12 mouse cellular contexts compared by ENCODE assay signal in the genomic region with DNA sequence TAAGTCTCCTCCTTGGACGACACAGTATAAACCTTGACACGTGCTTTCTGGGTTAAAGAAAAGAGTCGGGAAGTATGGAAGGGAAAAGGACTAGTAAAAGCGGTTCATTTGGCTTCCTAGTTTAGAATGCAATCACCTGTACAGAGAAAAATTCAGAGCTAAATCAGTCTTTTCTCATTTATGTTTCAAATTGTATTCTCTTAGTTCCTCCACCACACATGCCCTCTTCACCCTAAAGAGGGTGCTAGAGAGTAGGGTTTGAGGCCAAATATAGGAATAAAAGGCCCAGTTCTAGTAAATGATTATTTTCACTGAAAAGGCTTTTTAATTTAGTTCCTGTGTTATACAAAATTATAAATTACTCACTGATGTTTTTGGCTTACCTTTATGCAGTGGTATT. TPM values are rescaled to one million over a fixed set of nuclear protein-coding genes. Genes with fewer than 3 reads are reported as not detected.
DNase-seq lines count a peak whose midpoint lies in the region; ATAC-seq and TF ChIP-seq lines count a peak whose summit lies in the region.
"Had no signal": no experiment of that assay in that cellular context is flagged by ENCODE, and none has a peak within 500 bp of the region (broad histone marks: within the 10 kb centered on the region; RNA-seq: fewer than 3 reads in every experiment).

No protein-coding gene starts in this region.

- no peak overlapping the region for H3K4me2 ChIP-seq in liver, postnatal 0 days (ENCODE audit: low read depth, low read length)
- H3K4me2 ChIP-seq in liver, embryonic 12.5 days: no peak overlapping the region
- no peak overlapping the region for H3K4me2 ChIP-seq in CH12.LX (ENCODE audit: insufficient read depth, low read depth, poor library complexity, severe bottlenecking)
- H3K4me2 ChIP-seq: hindbrain, embryonic 13.5 days; limb, embryonic 15.5 days had no signal

- no peak for TF ChIP-seq EP300 in liver, postnatal 0 days (IDR thresholded peaks at IDR 0.05; ENCODE audit: low read depth)
- no peak for TF ChIP-seq EP300 in CH12.LX (IDR thresholded peaks at IDR 0.05; ENCODE audit: low read length)

- no peak overlapping the region for H3K9ac ChIP-seq in liver, postnatal 0 days (replicated peaks)
- H3K9ac ChIP-seq in liver, embryonic 12.5 days: no peak overlapping the region
- H3K9ac ChIP-seq in CH12.LX (ENCODE audit: insufficient read depth, low read depth): no peak overlapping the region
- H3K9ac ChIP-seq: hindbrain, embryonic 13.5 days; limb, embryonic 15.5 days had no signal

- no peak overlapping the region for H3K4me3 ChIP-seq in liver, postnatal 0 days (ENCODE audit: low read depth, low read length)
- no peak overlapping the region for H3K4me3 ChIP-seq in liver, embryonic 12.5 days
- no peak overlapping the region for H3K4me3 ChIP-seq in CH12.LX (replicated peaks in 1 of 3; ENCODE audit: low read depth in 2 of 3, low read length in 2 of 3, poor library complexity in 1 of 3)
- H3K4me3 ChIP-seq: hindbrain, embryonic 13.5 days; limb, embryonic 15.5 days had no signal

- 59% methylated on average over 4 of the region's 4 CpGs for WGBS in liver, postnatal 0 days (ENCODE audit: insufficient replicate concordance)
- 54% methylated on average over 4 of the region's 4 CpGs for WGBS in liver, embryonic 12.5 days (ENCODE audit: insufficient replicate concordance)

- DNase-seq in embryo, embryonic 10.5 days (ENCODE audit: low spot score): peak; percentile 28
- DNase-seq in embryo, embryonic 11 days: no peak
- no peak for DNase-seq in liver, postnatal 0 days
- DNase-seq in CH12.LX (ENCODE audit: extremely low read depth): peak; percentile 34
- DNase-seq in urinary bladder, postnatal 10 days (ENCODE audit: low spot score): no peak
- no peak for DNase-seq in cerebellum, postnatal 25 days
- DNase-seq: gastrocnemius, postnatal 25 days had no signal

- H3K79me2 ChIP-seq in CH12.LX (replicated peaks; ENCODE audit: control insufficient read depth, extremely low read depth, insufficient read depth, poor library complexity, severe bottlenecking): no peaks in the 10 kb centered on the region

- no peaks in the 10 kb centered on the region for H3K4me1 ChIP-seq in liver, postnatal 0 days (ENCODE audit: insufficient read depth)
- H3K4me1 ChIP-seq in liver, embryonic 12.5 days: no peaks in the 10 kb centered on the region
- no peaks in the 10 kb centered on the region for H3K4me1 ChIP-seq in CH12.LX (ENCODE audit: control insufficient read depth in 1 of 2, insufficient read depth in 2 of 2)
- H3K4me1 ChIP-seq: hindbrain, embryonic 13.5 days; limb, embryonic 15.5 days had no signal

- in situ Hi-C loops in CH12.LX (cut with MboI; ENCODE audit: low pct_ligation_motif_present, low pct_unique_long_range_greater_than_20kb, low sequenced_read_pairs): loop anchor here (25.0 kb wide), 1 partner anchor 1781 kb away; the partner anchor contains the start of gene Styk1

- H3K27ac ChIP-seq in liver, postnatal 0 days (ENCODE audit: low read depth): no peak overlapping the region
- no peak overlapping the region for H3K27ac ChIP-seq in liver, embryonic 12.5 days
- no peak overlapping the region for H3K27ac ChIP-seq in CH12.LX (ENCODE audit: insufficient read depth, low read depth)
- H3K27ac ChIP-seq: hindbrain, embryonic 13.5 days; limb, embryonic 15.5 days had no signal

- H3K27me3 ChIP-seq in liver, postnatal 0 days (ENCODE audit: insufficient read depth, low read length): no peaks in the 10 kb centered on the region
- H3K27me3 ChIP-seq in liver, embryonic 12.5 days (replicated peaks): no peaks in the 10 kb centered on the region
- no peaks in the 10 kb centered on the region for H3K27me3 ChIP-seq in CH12.LX (replicated peaks)
- H3K27me3 ChIP-seq: hindbrain, embryonic 13.5 days; limb, embryonic 15.5 days had no signal

- ATAC-seq in liver, postnatal 0 days: no peak
- no peak for ATAC-seq in liver, embryonic 12.5 days
- ATAC-seq in megakaryocyte, adult 5-6 weeks (ENCODE audit: poor library complexity, severe bottlenecking): peak; percentile 73

- TF ChIP-seq CTCF in liver, postnatal 0 days (IDR thresholded peaks at IDR 0.05; ENCODE audit: low read depth): peak; percentile 58
- TF ChIP-seq CTCF in CH12.LX (conservative IDR thresholded peaks at IDR 0.05 in 1 of 2, IDR thresholded peaks at IDR 0.05 in 1 of 2; ENCODE audit: low read depth in 2 of 2, low read length in 2 of 2): peak; percentile 29 to 69; a peak in 3 of 4 replicates

- no peaks in the 10 kb centered on the region for H3K36me3 ChIP-seq in liver, postnatal 0 days (replicated peaks; ENCODE audit: insufficient read depth, low read length)
- H3K36me3 ChIP-seq in liver, embryonic 12.5 days: no peaks in the 10 kb centered on the region
- H3K36me3 ChIP-seq in CH12.LX (replicated peaks in 1 of 2; ENCODE audit: control insufficient read depth in 1 of 2, insufficient read depth in 1 of 2, low read length in 1 of 2): no peaks in the 10 kb centered on the region
- H3K36me3 ChIP-seq: hindbrain, embryonic 13.5 days; limb, embryonic 15.5 days had no signal

- no peak for TF ChIP-seq POLR2A in CH12.LX (IDR thresholded peaks at IDR 0.05; ENCODE audit: low read depth, low read length)

- dilution Hi-C loops in CH12.LX (cut with MboI; ENCODE audit: extremely low pct_ligation_motif_present, extremely low pct_unique_long_range_greater_than_20kb, low sequenced_read_pairs): no loop called here

- no peaks in the 10 kb centered on the region for H3K9me3 ChIP-seq in liver, postnatal 0 days (ENCODE audit: low read length)
- no peaks in the 10 kb centered on the region for H3K9me3 ChIP-seq in liver, embryonic 12.5 days (replicated peaks)
- no peaks in the 10 kb centered on the region for H3K9me3 ChIP-seq in CH12.LX (replicated peaks; ENCODE audit: low read length)
- H3K9me3 ChIP-seq: hindbrain, embryonic 13.5 days; limb, embryonic 15.5 days had no signal

- TF ChIP-seq RAD21 in CH12.LX (IDR thresholded peaks at IDR 0.05; ENCODE audit: low read depth, low read length): peak; percentile 79

TF ChIP-seq in CH12.LX, 34 proteins besides CTCF, POLR2A, EP300 and RAD21:
- TF ChIP-seq ZMIZ1 (IDR thresholded peaks at IDR 0.05; ENCODE audit: low read depth, low read length) (no peak), SMC3 (IDR thresholded peaks at IDR 0.05; ENCODE audit: low read depth, low read length) (peak; percentile 46)

RNA-seq across cellular contexts. Expression of gene Klre1, which starts 3.6 kb away (rescaled TPM):
- polyA plus RNA-seq in liver, postnatal 0 days (2015; fragmentation: Nextera tagmentation; extraction: Ambion mirVana): 0.45 and 0.60 TPM in 2 replicates
- polyA plus RNA-seq in liver, embryonic 12.5 days (2016; fragmentation: Nextera tagmentation; extraction: Ambion mirVana): not detected in 2 replicates
- total RNA-seq in CH12.LX (2012; rRNA removed) (not detected in 2 replicates), CH12.LX (2014; rRNA removed) (not detected in 2 replicates)
- polyA plus RNA-seq in CH12.LX (2012; ENCODE audit: insufficient read length, low read depth): not detected in 2 replicates
- total RNA-seq in megakaryocyte, adult 5-6 weeks (2015): 3.9 and 7.2 TPM in 2 replicates
- total RNA-seq in megakaryocyte, adult 5-6 weeks (2017): 4.1 and 8.3 TPM in 2 replicates
- total RNA-seq: gastrocnemius, postnatal 25 days had no signal
- polyA plus RNA-seq: limb, embryonic 15.5 days had no signal

RNA-seq across cellular contexts. Expression of gene Klrd1, which starts 10.3 kb away (rescaled TPM):
- 2.1 and 2.7 TPM in 2 replicates for polyA plus RNA-seq in liver, postnatal 0 days (2015; fragmentation: Nextera tagmentation; extraction: Ambion mirVana)
- polyA plus RNA-seq in liver, embryonic 12.5 days (2016; fragmentation: Nextera tagmentation; extraction: Ambion mirVana): 0.18 and 0.83 TPM in 2 replicates
- not detected in 2 replicates for total RNA-seq in CH12.LX (2012; rRNA removed)
- total RNA-seq in CH12.LX (2014; rRNA removed): 0.49 TPM in 1 of 2 replicates, not detected in the other
- not detected in 2 replicates for polyA plus RNA-seq in CH12.LX (2012; ENCODE audit: insufficient read length, low read depth)
- total RNA-seq in megakaryocyte, adult 5-6 weeks (2015): 20.4 and 41.6 TPM in 2 replicates
- total RNA-seq in megakaryocyte, adult 5-6 weeks (2017): 14.1 and 18.1 TPM in 2 replicates
- total RNA-seq: adrenal gland, postnatal 36 days; gastrocnemius, postnatal 25 days had no signal
- polyA plus RNA-seq: hindbrain, embryonic 13.5 days; limb, embryonic 15.5 days had no signal

RNA-seq across cellular contexts. Expression of gene Klrk1, which starts 42.4 kb away (rescaled TPM):
- 2.3 and 2.5 TPM in 2 replicates for polyA plus RNA-seq in liver, postnatal 0 days (2015; fragmentation: Nextera tagmentation; extraction: Ambion mirVana)
- 0.16 and 0.21 TPM in 2 replicates for polyA plus RNA-seq in liver, embryonic 12.5 days (2016; fragmentation: Nextera tagmentation; extraction: Ambion mirVana)
- total RNA-seq in CH12.LX (2012; rRNA removed) (not detected in 2 replicates), CH12.LX (2014; rRNA removed) (not detected in 2 replicates)
- polyA plus RNA-seq in CH12.LX (2012; ENCODE audit: insufficient read length, low read depth): not detected in 2 replicates
- 22.0 and 28.7 TPM in 2 replicates for total RNA-seq in megakaryocyte, adult 5-6 weeks (2015)
- total RNA-seq in megakaryocyte, adult 5-6 weeks (2017): 19.9 and 34.0 TPM in 2 replicates
- total RNA-seq: gastrocnemius, postnatal 25 days had no signal
- polyA plus RNA-seq: limb, embryonic 15.5 days had no signal

RNA-seq across cellular contexts. Expression of gene Gabarapl1, which starts 48.3 kb away (rescaled TPM):
- polyA plus RNA-seq in liver, postnatal 0 days (2015; fragmentation: Nextera tagmentation; extraction: Ambion mirVana): 37.3 and 38.5 TPM in 2 replicates
- polyA plus RNA-seq in liver, embryonic 12.5 days (2016; fragmentation: Nextera tagmentation; extraction: Ambion mirVana): 37.8 and 38.0 TPM in 2 replicates
- total RNA-seq in CH12.LX (2012; rRNA removed) (43.9 and 46.3 TPM in 2 replicates), CH12.LX (2014; rRNA removed) (75.2 and 80.8 TPM in 2 replicates)
- polyA plus RNA-seq in CH12.LX (2012; ENCODE audit: insufficient read length, low read depth): 96.2 and 102 TPM in 2 replicates
- 5.6 and 7.4 TPM in 2 replicates for total RNA-seq in megakaryocyte, adult 5-6 weeks (2015)
- 17.6 and 20.7 TPM in 2 replicates for total RNA-seq in megakaryocyte, adult 5-6 weeks (2017)

Comparison
In these comparisons a context has a peak if more than half of its experiments do, and no peak if none do; other contexts are left out.
1. DNase-seq: peak in embryo, embryonic 10.5 days (single experiment) and CH12.LX (single experiment); none in embryo, embryonic 11 days (single experiment), liver, postnatal 0 days (single experiment), urinary bladder, postnatal 10 days (single experiment) and cerebellum, postnatal 25 days (0 of 2).